Mouse (Mus musculus) E14TG2a.4 (cell line): ENCODE results near the gene Sox5.

Source experiments
- H3K27me3 ChIP-seq: 2 replicates; pipeline ENCODE4 v1.6.1; 2014; ENCODE audit warnings: low read length, control low read depth; ENCODE audit not compliant: insufficient read depth
- H3K36me3 ChIP-seq: 2 replicates; pipeline ENCODE4 v1.6.1; 2014; ENCODE audit warnings: low read length, control low read depth; ENCODE audit not compliant: insufficient read depth
- H3K4me1 ChIP-seq: replicated peaks from 2 replicates; pipeline ENCODE4 v1.6.1; 2014; ENCODE audit warnings: low read depth, low read length, control low read depth
- H3K4me3 ChIP-seq: replicated peaks from 2 replicates; pipeline ENCODE4 v1.5.1; 2014; ENCODE audit warnings: mild to moderate bottlenecking, low read length
- H3K9me3 ChIP-seq: 2 replicates; pipeline ENCODE4 v1.6.1; 2014; ENCODE audit warnings: low read length, control low read depth
- CTCF ChIP-seq: conservative IDR thresholded peaks from 2 replicates; pipeline ENCODE4 v1.5.1; 2014; ENCODE audit warnings: low read length
- NANOG ChIP-seq: IDR thresholded peaks from 2 replicates; pipeline ENCODE4 v1.6.1; 2014; ENCODE audit warnings: borderline replicate concordance, low read length, mixed read lengths
- POU5F1 ChIP-seq: IDR thresholded peaks from 2 replicates; pipeline ENCODE4 v1.6.1; 2014; ENCODE audit warnings: low read length, borderline replicate concordance

Gene Sox5

DNA sequence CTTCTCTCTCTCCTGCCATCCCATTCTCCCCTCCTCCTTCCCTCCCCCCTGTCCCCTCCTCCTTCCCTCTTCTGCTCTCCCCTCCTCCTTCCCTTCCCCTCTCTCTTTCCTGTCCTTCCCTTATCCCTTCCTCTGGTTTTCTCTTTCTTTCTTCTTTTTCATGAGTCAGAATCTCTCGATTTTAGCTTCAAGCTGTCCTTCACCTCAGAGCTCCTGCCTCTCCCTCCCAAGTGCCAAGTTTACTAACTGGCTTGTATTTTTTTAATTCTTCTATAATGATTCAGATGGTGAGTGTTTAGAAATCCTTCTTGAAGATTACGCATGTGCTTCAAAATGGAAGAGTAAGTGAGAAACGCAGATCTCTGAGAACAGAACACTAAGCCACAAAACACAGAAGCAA, 135.4 kb downstream of the Sox5 start:
- TF ChIP-seq NANOG, result no peak
- TF ChIP-seq POU5F1, result no peak
- TF ChIP-seq CTCF, result no peak
- Histone ChIP-seq H3K4me1 (no peaks in the 10 kb centered on the region), H3K27me3 (no peaks in the 10 kb centered on the region)

DNA sequence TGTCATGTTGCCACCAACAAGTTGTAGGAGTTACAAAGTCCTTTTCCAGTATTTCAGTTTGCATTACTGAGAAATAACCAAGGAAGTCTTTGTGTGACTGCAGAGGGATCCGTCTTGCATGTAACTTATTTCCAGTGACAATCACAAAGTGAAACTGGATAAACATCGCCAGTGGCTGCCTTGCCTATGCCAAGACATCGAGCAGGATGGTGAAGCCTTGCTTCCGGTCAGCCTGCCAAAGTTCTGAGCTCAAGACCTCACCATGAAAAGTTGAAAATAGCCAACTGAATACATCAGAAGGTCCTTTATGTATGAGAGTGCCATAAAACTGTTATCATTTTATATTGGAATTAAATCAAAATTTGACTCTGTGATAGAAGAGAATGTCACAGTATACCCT, 136.0 kb downstream of the Sox5 start:
- Histone ChIP-seq H3K36me3 (no peaks in the 10 kb centered on the region), H3K9me3 (no peaks in the 10 kb centered on the region), H3K4me1 (no peaks in the 10 kb centered on the region), H3K27me3 (no peaks in the 10 kb centered on the region), H3K4me3 (no peak overlapping the region)
- no peak for TF ChIP-seq POU5F1
- TF ChIP-seq CTCF, result no peak
- TF ChIP-seq NANOG, result no peak

More for the DNA sequence above, 135.4 kb downstream of the Sox5 start:
- Histone ChIP-seq H3K4me3 (no peak overlapping the region), H3K36me3 (no peaks in the 10 kb centered on the region), H3K9me3 (no peaks in the 10 kb centered on the region)

DNA sequence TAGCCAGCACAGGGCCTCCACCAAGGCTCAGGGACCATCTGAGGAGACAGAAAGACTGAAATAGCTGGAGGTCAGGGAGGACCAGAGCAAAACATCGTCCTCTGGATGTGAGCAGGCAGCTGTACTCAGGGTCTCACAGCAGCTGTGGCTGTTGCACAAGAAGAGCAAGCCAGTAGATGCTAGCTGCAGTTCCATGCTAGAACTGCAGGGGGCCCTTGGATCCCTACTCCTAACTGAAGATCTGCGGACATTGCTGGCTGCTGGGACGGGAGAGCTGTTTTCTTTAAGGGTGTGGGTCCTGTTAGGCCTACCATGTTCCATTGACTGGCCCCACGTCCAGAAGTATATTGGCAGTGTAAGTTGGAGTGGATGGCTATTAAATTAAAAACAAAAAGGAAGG, 137.1 kb downstream of the Sox5 start:
- no peaks in the 10 kb centered on the region for H3K4me1 ChIP-seq
- TF ChIP-seq CTCF (peak; percentile 91), NANOG (no peak), POU5F1 (no peak)
- H3K4me3 ChIP-seq, result no peak overlapping the region
- no peaks in the 10 kb centered on the region for H3K27me3 ChIP-seq
- H3K36me3 ChIP-seq, result no peaks in the 10 kb centered on the region
- H3K9me3 ChIP-seq, result no peaks in the 10 kb centered on the region

DNA sequence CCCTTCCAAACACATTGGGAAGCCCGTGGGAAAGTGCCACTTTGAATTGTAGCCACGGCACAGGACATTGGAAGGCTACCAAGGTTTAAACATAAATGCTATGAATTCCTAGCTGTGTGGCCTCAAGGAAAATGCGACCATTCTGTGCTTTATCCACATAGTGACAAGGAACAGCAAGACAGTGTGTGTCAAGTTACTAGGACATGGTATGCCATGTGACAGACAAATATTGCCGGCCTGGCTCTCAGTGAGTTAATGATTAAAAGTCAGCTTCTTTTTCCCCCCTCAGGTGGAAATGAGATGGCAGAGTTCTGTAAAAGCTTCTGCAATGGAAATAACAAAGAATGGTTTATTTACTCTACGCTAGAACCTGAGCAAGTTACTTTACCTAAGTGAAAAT, 138.2 kb downstream of the Sox5 start:
- Histone ChIP-seq H3K27me3 (no peaks in the 10 kb centered on the region), H3K36me3 (no peaks in the 10 kb centered on the region), H3K4me3 (no peak overlapping the region), H3K4me1 (no peaks in the 10 kb centered on the region), H3K9me3 (no peaks in the 10 kb centered on the region)
- no peak for TF ChIP-seq POU5F1
- no peak for TF ChIP-seq NANOG
- no peak for TF ChIP-seq CTCF

DNA sequence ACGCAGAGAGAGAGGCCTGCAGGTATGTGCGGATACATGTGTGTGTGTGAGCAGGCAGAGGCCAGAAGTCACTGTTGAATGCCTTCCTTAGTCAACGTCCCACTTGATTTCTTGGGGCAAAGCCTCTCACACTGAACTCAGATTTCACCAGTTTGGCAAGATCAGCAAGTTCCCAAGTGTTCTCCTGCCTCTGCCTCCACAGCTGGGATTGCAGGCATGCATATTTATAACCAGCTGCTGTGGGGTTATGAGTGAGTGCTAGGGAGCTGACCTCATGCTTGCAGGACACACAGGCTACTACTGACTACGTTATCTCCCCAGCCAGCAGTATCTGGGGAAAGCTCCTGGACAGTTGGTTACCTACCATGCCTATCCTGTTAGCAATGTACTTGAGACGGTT, 139.9 kb downstream of the Sox5 start:
- no peaks in the 10 kb centered on the region for H3K36me3 ChIP-seq
- no peak for TF ChIP-seq CTCF
- TF ChIP-seq POU5F1, result no peak
- TF ChIP-seq NANOG, result no peak
- no peaks in the 10 kb centered on the region for H3K27me3 ChIP-seq
- no peaks in the 10 kb centered on the region for H3K9me3 ChIP-seq
- no peak overlapping the region for H3K4me3 ChIP-seq
- no peaks in the 10 kb centered on the region for H3K4me1 ChIP-seq

DNA sequence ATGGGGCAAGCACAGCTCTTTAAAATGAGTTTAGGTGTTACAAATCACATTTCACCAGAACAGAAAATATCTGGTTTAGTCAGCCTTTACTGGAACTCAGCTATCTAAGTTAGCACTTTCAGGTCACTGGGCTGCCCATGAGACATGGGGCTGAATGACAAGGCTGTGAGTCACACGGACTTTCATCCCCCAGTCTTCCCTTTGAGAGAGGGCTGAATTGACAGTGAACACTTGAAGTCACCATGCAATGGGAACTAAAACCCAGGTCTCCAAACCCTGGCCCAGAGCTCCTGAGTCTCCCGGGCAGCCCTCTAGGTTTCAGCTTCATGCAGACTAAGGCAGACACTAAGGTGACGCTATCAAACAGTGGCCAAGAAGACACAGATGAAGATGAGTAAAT, 141.2 kb downstream of the Sox5 start:
- H3K36me3 ChIP-seq, result no peaks in the 10 kb centered on the region
- H3K4me1 ChIP-seq, result no peaks in the 10 kb centered on the region
- H3K4me3 ChIP-seq, result no peak overlapping the region
- TF ChIP-seq NANOG (no peak), POU5F1 (no peak), CTCF (no peak)
- no peaks in the 10 kb centered on the region for H3K27me3 ChIP-seq
- no peaks in the 10 kb centered on the region for H3K9me3 ChIP-seq

DNA sequence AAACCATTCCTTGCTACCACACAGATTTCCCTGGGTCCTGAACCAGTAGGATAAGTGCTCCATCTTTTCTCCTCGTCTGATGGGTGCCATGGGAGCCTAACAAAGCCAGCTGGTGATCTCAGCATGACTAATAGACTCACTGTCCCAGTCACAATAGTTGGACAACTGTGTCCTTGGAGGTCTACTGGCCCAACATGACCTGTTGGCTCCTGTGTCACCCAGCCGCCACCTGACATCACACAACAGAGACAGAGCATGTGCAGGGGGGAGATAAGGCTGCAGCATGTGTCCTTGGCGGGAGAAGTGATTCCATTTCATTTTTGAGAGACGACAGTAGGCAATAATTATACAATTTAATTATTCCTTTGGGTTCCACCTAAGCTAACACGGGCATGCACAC, 143.2 kb downstream of the Sox5 start:
- H3K4me3 ChIP-seq, result no peak overlapping the region
- no peaks in the 10 kb centered on the region for H3K36me3 ChIP-seq
- H3K27me3 ChIP-seq, result no peaks in the 10 kb centered on the region
- H3K4me1 ChIP-seq, result no peaks in the 10 kb centered on the region
- no peaks in the 10 kb centered on the region for H3K9me3 ChIP-seq
- no peak for TF ChIP-seq POU5F1
- TF ChIP-seq CTCF, result no peak
- no peak for TF ChIP-seq NANOG

DNA sequence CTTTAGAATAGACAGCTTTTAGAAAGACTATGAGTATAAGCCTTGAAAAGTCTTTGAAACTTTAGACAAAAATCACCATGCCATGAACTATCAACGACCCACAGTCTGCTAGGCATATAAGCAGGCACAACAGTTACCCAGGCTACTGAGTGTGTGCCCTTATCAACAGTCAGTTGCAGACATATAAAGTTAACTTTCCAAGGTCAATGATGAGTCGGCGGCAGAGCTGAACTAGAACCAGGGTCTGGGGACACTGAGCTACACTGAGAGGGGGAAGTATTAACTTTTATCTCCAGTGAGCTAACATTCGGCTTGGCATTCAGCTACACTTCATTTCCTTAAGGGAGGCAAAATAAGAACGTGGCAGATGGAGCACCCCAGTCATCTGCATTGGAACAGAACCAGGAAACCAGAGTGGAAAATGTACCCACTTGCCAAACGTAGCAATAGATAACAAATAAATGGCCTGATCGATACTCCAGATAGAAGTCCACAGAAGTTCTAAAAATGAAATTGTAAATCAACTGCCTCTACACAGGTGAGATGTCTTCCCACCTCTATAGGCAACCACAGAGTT, 154.2 kb downstream of the Sox5 start:
- no peaks in the 10 kb centered on the region for H3K9me3 ChIP-seq
- no peak for TF ChIP-seq NANOG

DNA sequence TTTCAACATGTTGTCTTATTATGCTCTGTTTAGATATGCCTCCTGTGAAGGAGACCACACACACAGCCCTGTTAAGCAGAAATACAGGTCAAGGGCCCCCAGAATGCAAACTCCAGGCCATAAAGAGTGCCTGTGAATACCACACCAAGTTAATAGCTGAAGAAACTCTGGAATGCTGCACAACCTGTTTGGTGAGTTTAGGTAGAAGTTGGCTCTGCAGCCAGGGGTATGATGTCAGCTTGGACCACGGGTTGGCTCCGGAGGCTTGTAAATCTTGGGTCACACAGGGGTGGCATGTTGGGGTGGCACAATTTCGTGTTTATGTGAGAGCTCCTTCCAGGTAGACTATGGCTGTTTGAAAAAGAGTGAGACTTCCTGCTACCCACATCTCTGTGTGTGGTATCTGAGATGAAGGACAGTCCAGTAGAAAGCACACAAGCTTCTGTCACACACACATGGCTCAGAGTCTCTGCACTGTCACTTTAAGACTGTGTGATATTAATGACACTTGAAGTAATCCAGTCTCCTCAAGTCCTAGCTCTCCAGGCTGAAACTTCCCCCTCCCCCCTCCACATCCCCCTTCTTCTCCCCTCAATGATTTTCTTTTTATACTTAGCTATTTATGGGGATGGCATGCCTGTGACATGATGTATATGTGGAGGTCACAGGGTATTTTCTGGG, 160.5 kb downstream of the Sox5 start:
- Histone ChIP-seq H3K36me3 (no peaks in the 10 kb centered on the region), H3K27me3 (no peaks in the 10 kb centered on the region), H3K4me1 (no peaks in the 10 kb centered on the region), H3K9me3 (no peaks in the 10 kb centered on the region), H3K4me3 (no peak overlapping the region)
- TF ChIP-seq CTCF (no peak), POU5F1 (no peak), NANOG (no peak)

More for the DNA sequence above, 154.2 kb downstream of the Sox5 start:
- no peak overlapping the region for H3K4me3 ChIP-seq
- no peaks in the 10 kb centered on the region for H3K36me3 ChIP-seq
- H3K4me1 ChIP-seq, result no peaks in the 10 kb centered on the region
- no peaks in the 10 kb centered on the region for H3K27me3 ChIP-seq
